Mouse (Mus musculus) monocyte, adult 5-6 weeks (primary cell): ENCODE results near the gene Serping1. TPM values are rescaled to one million over a fixed set of nuclear protein-coding genes. Genes with fewer than 3 reads are reported as not detected.
"Not testable (repeated sequence)": the region's sequence is repeated elsewhere in the genome, so short reads cannot be mapped to it uniquely, and the experiment has no call there.

ENCODE experiments used
- ATAC-seq: fragments of 153-309, 156-312 bp; replicated peaks from 2 replicates; pipeline ENCODE4 v1.8.0; 2017; ENCODE audit warnings: mild to moderate bottlenecking; ENCODE audit not compliant: low TSS enrichment, insufficient number of reproducible peaks, severe bottlenecking, poor library complexity, low FRiP score
- total RNA-seq: library from RNA; stranded (forward); fragments of 200-1000, 200-491, 200-594 nt; gene quantifications from 3 replicates; pipeline ENCODE4 v1.2.3, GENCODE M21; 2017

Serping1 gene
- total RNA-seq, 1 experiment from 2014 or later, result not detected

DNA sequence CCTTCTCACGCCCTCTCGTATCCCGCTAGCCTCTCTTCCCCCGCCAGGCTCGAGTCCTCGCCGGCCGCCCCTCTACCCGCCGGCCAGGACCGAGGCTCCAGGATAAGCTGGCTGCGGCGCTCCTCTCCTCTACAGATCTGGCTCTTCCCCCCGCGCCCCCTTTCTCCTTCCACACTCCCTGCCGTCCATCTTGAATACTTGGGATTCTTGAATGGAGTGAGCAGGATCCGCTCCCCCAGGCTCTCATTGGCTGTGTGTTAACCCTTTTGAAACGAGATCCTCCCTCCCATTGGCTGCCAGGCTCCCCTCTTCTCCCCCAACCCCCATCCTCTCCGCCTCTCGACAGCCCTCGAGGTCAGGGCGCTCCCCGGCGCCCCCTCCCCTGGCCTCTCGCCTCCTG lies 31.7 kb downstream of the Serping1 start, which contains the start of gene Gm19426:
Gene Gm19426 (minus strand): TSS at position 95 of the 400 bp plus-strand sequence.
- no peak for ATAC-seq

DNA sequence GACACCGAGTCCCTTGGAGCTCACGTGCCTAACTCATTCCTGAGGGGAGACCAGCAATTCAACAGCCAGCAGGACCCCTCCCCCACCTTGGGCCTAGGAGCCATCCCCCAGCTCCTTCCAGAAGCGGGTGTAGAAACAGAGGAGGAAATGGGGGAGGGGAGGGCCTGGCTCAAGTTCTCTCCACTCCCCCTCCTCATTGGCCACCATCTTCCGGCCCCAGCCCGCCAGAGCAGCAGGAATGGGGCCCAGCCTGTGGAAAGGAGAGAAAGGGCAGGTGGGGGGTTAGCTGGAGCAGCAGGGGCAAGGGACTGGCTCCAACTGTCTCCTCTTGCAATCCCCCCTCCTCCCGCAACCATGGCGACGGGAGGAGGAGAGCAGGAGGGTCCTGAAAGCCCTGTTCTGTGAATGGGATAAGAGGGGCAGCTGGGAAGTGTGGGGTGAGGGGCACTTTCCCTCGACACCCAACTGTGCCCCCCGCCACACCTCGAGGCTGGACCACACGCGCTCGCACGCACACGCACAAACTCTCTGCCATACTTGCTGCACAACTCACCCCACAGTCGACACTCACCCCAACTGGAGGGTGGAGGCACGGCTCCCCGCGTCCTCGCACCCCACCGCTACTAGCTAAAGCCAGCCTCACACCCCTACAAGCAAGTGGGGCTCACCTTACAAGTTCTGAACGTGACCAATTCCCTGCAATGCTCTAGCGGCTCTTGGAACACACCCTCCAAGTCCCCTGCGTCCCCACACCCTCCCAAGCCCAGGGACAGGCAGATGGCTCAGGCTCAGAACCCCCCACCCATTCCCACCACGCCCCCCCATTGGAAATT lies 32.6 kb downstream of the Serping1 start:
- ATAC-seq, result 0 out of 2 replicates have a peak, but pooled peaks have one; percentile 16

DNA sequence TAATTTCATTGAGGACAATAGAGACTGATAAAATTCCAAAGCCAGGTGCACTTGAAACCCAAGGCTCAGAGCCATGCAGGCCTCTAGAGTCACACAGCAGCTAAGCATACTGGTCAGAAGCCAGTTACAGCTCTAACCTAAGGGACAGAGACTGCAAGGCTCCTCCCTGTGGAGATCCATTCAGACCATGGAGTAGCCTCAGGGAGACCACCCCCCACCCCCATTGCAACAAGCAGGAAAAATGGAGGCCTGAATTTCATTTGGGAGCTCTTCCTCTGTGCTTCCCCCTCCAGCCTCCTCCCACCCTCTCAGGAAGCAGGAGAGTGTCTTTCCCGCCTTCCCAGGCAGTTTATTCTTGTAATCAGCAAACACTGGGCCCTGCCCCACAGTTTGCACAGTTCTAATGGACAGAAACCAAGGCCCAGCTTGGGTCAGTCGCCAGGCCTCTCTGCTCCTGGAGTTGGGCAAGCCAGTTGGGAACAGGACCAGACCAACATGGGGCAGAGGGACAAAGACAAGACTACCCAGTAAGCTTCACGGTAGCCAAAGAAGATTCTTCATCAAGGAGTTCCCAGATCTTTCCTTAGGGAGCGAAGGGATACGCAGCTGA lies 33.3 kb downstream of the Serping1 start:
- no peak for ATAC-seq

DNA sequence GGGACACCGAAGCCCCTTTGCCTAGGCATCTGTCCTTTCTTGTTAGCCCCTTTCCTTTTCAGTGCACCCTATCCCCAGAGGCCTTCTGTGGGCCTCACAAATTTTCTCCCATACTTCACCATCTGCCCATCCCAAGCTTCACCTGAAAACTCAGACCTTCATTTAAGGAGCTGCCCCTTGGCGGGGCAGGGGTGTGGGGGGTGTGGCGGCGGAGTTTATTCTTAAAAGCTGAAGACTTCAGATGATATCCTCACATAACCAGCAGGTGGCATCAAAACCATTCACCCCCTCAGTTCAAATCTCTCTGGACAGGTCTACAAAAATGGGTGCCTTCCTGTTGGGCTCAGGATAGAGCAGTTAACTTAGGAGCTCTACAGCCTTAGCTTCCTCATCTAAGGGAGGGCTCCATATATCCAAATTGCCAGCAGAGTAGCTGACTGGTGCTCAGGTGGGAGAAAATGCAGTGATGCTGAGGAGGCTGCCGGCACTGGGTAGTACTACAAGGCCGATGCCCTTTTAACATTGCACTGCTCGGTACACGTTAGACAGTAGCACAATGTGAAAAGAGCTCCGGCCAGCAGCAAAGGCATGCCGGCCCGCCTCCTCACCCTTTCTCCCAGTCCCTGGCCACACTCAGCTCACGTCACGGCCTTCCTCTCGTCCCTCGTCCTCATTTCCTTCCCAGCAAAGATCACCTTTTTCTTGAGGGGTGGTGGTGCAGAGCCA lies 34.5 kb downstream of the Serping1 start:
- ATAC-seq, result no peak

DNA sequence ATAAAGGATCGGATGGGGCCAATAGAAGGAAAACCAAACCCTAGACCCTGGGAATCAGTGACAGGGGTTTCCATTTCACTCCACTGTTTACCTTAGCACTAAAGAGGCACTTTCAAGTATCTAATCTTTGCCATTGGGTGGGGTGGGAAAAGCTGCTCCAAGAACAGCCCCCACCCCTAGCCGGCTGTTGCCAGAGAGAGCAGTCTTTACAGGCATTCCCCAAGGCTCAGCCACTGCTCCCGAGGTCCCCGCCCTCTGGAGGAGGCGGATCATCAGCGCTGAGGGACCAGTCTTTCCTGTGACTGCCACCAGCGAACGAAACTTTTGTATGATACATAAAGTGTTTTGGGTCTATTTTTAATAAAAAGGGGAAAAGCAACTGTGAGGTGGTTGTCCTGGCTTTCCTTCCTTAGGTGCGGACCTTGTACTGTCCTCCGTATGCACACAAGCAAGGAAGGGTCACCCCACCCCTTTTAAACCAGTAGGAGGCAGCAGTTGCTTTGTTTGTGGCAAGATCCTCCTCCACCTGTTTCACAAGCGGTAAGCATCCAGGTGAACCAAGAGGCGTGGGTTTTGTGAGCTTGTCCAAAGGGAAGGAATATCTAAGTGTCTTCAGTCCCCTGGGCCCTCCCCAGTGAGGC lies 36.9 kb downstream of the Serping1 start:
- ATAC-seq, result no peak

GRCm38 (mm10) chr2:84737451-84737925 lies 37.8 kb downstream of the Serping1 start:
- ATAC-seq, result no peak

DNA sequence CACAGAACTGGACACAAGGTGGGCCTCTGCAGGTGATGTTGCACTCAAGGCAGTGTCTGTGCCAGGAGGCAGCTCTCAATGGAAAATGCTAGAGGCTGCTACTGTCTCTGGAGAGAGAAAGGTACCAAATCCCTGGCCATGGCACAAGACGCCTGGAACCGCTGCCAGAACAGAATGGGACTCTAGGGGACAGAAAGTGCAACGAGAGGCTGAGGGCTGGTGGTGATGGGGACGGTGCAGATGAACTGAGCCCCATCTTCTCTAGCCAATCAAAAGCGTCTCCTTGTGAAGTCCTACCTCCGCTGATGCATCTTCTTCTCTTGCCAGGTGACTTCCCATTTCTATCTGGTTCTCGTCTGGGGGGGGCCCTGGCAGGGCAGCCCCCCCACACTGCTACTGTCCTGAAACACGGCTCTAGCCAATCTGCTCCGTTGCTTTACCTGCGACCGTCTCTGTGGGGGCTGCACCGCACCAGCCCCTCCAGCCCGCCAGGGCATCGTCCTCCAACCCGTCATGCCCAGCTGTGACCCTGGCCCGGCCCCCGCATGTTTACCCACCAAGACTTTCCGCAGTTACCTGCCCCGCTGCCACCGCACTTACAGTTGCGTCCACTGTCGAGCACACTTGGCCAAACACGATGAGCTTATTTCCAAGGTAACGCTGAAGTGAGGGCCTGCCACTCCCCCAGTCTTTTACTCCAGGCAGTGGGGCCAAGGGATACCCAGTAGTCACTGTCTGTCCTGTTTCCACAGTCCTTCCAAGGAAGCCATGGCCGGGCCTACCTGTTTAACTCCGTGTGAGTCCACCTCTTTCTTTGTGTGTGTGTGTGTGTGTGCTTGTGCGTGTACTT lies 38.7 kb downstream of the Serping1 start:
- no peak for ATAC-seq

DNA sequence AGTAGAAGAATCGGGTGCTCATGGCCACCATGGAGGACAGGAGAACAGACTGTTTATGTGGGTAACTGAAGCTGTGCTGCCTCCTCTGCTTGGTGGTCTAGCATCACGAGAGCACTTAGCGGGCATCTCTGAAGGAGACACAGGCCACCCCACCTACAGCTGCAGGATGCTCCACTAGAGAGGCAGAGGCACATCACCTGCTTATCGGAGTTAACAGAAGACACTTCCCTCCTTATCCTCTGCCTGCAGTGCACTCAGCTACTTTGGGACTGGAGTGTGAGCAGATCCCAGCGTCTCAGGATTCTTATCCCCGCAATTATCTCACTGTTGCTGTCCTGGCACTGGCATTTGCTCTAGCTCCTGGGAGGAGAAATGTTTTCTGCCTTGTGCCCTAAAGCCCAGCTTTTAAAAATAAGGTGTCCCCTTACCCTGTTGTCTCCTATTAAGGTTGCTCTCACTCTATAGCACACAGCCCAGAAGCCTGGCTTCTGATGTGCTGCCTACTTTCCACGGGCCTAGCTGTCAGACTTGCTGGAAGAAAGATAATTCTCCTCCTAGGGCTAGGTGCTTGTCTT lies 39.8 kb downstream of the Serping1 start:
- ATAC-seq, result no peak

DNA sequence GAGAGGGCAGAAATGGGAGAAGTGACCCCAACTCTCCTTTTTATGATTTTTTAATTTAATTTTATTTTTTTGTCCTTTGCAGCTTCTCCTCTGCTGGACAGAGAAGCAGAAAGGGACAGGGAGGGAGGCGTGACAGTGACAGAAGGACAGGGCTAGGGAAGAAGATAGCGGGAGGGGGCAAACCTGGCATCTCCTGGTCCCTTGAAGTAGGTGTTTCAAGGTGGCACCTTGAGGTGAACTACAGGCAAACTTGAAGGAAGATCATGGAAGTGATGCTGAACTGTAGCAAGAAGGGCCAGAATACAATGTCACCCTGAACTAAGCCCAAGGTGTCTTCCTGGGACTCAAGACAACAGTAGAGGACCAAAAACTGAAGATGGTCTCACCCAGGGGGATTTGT lies 40.3 kb downstream of the Serping1 start:
- ATAC-seq, result no peak

DNA sequence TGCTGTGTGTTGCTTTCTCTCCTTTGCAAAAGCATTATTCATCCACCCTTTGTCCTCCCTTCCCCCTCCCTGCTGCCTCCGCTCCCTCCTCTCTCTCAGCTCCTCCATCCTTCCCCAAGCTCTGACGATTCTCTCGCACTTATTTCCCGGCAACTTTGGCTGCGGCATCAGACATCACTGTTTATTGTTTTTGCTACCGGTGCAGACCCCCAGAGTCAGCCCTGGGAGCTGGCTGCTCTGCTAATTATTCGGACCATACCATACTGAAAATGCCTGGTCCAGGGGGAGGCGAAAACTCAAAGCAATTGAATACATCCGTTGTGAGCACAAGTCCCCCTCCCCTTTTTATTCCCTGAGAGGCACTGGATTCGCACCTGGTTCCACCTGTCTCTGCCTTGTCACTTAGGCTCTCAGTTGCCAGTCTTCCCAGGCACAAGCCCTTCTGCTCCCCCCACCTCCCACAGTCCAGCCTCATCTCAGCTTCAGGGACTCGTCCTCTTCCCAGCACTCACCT lies 40.8 kb downstream of the Serping1 start:
- no peak for ATAC-seq

DNA sequence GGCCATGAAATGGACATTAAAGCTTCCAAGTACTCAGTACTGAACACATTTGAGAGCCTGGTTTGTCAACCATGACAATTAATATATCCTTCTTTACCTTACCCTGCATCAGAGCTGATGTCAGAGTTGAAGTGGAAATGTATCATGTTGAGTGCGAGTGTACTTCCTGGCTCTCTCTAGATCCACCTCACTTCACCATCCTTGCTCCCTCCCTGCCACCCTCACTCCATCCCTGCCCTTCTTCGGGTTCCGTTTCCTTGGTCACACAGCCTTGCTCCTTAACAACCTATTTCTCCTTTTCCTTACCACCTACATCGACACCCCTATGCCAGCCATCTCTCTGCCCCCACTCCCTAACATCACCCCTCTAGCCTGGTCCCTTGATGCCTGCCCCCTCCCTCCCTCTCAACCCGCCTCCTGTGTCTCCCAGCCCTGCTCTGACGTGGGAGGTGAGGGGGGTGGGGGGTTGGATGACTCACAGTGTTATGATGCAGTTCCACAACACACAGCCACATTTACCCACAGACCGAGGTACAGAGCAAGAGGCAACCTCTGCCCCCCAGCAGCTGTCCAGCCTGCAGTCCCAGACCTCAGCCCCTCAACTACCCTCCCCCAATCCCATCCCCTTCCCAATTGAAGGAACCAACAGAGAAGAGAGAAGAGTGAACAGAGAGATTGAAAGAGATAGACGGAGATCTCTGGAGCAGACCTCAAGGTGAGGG lies 41.5 kb downstream of the Serping1 start, which contains the start of gene Ypel4:
Gene Ypel4 (plus strand): TSS at position 480 of the 722 bp plus-strand sequence.
- peak; percentile 37; the same call in 1 of the 2 replicates for ATAC-seq

DNA sequence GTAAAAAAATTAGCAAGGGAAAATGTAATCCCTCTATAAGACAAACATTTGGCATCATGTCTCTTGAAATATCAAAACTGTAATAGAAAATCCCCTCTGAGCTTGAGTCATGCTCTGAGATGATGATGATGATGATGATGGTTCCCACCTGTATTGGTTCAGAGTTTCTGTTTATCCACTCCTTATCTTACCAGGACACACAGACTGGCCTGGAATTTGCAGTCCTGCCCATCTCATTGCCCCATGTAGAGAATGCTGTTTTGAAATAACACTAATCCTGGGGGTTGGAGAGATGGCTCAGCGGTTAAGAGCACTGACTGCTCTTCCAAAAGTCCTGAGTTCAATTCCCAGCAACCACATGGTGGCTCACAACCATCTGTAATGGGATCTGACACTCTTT lies 42.9 kb downstream of the Serping1 start:
- ATAC-seq, result no peak

GRCm38 (mm10) chr2:84731206-84731605 lies 44.0 kb downstream of the Serping1 start:
- no peak for ATAC-seq

DNA sequence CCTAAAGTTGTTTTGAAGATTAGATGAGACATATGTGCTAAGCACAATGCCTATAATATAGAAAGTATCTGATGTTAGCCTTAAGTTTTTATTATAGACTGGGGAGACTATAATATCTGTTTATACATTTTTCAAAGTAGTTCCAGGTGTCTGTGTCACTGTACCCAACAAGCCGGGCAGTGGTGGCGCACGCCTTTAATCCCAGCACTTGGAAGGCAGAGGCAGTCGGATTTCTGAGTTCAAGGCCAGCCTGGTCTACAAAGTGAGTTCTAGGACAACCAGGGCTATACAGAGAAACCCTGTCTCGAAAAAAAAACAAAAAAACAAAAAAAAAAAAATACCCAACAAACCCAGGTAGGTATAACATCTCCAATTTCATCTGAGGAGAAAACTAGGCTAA lies 47.1 kb downstream of the Serping1 start:
- ATAC-seq, result not testable (repeated sequence)

DNA sequence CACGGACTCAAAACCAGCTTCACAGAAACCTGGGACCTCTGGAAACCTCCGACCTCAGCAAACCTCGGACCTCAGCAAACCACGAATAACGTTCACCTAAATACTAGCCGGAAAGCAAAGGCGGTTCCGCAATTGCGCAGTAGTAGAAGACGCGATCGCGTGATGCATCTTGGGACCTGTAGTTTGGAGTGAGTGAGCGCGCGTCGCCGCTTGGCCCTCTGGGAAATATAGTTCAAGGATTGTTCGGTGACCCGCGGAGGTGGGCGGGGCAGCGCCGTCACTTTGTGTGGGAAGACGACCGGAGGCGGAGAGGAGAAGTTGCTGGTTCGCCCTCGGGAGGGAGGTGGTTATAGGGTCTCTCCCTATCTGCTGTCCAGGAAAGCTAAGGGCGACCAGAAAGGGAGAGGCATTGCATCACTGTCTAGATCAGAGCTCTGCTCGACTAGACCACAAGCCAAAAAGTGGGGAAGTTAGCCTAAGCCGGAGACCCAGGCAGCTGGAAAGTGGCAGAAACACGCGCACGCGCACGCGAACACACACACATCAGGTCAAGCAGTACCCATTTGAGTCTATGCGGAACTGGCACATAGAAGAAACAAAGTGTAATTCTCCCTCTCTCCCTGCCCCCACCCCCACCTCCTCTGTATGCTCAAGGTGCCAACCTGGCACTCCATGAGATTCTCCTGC lies 47.9 kb downstream of the Serping1 start, which contains the start of gene Clp1:
Gene Clp1 (minus strand): TSS at position 179 of the 687 bp plus-strand sequence.
- peak; percentile 98 for ATAC-seq

- no peak for ATAC-seq
Measured at GRCm38 (mm10) chr2:84726716-84727115, 48.5 kb downstream of the Serping1 start.
